Mouse (Mus musculus): ENCODE results near the gene Trappc3.

Gene Trappc3

DNA sequence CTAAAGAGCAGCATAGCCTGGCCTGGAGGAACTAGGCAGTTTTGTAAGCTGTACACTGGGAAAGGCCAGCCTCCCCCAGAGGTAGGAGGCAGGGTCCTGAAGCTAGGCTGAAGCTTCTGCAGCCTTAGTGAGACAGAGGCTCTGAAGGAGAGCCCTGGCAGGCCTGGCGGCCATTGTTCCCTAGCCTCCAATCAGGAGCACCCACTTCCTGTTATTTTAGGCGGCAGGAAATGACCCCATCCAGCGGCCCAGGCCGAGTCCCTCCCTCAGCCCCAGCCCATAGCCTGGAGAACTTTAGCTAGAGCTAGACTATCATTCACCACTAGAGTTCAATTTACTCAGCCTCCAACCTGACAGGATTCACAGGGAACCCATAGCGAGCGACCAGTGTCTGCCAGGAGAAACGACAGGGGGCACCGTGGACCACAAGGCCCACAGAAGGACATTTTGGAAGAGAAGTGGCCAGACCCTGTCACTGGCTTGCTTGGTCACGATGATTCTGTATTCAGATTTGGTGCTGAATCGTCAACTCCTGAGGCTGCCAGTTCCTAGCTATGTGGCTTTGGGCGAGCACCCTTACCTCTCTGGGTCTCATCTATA lies 10.4 kb upstream of the Trappc3 start:
- DNase-seq (ENCODE audit: low spot score in 2 of 2): no peak

DNA sequence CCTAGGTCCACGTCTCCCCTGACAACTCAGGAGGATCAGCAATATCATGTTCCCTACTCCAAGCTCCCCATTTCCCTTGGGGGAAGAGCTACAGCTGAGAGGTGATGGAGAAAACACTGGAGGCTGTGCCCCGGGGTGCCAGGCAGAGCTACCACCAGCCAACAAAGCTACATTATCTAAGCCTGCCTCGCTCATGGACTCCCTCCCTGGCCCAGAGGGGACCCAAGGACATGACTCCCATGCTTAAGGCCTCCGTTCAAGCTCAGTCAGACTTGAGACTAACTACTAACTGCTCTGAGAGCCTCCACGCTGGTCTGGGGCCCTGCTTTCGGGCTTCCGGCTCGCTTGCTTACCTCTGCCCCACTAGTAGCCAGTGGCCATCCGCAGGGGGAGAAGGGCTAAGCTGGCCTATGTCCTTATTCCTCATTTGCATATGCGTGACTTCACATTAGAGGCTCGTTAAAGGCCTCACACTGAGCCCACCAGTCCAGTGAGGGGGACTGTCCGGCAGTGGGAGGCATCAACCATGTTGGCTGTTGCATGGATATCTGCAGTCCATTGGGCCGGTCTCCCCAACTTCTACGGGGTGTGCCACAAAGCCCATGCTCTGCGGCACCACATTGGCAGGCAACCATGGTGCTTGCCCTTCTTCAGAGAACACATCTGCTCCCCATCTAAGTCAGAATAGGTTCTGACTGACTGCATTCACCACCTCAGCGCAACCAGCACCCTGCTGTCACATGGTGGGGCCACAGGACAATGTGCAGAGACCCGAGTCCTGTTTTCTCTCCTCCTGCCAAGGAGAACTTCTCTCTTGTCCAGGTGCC lies 9.5 kb upstream of the Trappc3 start:
- no peak for DNase-seq (ENCODE audit: low spot score in 2 of 2)

- DNase-seq (ENCODE audit: low spot score in 2 of 2): no peak
Observed at GRCm38 (mm10) chr4:126253637-126254272, 8.4 kb upstream of the Trappc3 start.

DNA sequence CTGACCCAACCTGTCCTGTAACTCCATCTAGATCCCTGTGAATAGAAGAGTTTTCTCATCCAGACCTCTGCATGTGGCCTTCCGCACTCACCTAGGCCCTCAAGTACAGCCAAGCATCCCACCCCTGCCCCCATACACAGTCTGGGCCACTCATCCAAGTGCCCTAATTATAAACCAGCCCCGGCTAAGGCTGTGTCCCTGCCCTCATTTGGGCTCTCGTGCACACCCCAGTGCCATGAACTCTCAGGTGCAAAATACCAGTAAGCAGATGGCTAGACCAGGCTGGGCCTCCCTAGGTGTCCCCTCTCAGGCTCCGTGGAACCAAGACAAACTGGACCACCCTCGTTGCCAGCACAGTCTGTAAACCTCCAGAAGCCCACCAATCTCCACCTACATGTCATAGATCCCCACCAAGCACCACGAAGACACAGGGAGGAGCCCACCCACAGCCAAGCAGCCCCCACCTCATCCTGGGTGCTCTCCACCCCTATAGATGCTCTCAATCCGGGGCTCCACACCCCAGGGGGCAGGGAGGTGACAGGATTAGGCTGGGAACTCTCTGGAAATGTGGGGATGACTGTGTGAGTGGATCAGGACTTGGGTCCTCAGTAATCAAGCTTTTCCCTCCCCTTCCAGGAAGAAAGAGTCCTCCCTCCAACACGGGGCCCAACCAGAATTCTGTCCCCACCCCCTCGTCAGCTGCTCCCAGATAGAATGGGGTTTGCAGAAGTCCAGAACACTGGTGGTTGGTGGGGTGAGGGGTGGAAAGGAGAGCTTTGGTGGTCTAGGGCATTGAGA lies 7.6 kb upstream of the Trappc3 start:
- peak in 1 of 2 experiments; percentile 71 for DNase-seq (ENCODE audit: low spot score in 2 of 2)

- DNase-seq (ENCODE audit: low spot score in 2 of 2): no peak
Observed at GRCm38 (mm10) chr4:126255113-126256001, 6.8 kb upstream of the Trappc3 start.

DNA sequence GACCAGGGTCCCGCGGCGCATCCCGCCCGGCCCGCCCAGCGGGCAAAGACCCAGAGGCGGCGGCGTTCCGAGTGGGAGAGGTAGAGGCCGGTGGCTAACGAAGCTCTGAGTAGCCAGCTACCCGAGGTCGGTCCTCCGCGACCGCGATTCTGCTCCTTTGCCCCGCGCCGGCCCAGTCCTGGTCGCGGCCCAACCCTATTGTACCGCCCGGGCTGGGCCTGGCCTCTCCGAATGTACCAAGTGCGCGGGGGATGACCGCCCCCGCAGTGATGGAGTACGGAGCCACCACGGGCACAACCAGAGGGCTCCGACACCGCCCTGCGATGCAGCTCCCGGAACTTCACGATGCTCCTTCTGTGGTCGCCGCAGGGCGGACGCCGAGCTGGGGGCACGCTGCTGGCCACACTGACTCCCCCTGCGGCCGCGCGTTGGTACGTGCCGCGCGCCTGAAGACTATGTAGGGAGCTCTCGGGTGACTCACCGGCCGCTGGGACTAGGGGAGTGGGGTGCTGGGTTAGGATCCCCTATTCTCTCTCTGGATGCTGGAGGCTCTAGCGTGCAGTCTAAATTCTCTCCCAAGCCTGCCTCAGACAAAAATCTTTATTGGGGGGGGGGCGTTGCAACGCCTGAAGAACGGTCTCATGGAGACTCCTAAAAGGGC lies 5.9 kb upstream of the Trappc3 start, which contains the start of gene Map7d1:
Map7d1 (minus strand) TSS at position 213 of the 661 bp plus-strand sequence.
- DNase-seq (ENCODE audit: low spot score in 2 of 2): peak in 1 of 2 experiments; percentile 83

- no peak for DNase-seq (ENCODE audit: low spot score in 2 of 2)
Observed at GRCm38 (mm10) chr4:126256967-126257881, 4.9 kb upstream of the Trappc3 start.

- DNase-seq (ENCODE audit: low spot score in 2 of 2): no peak
Observed at GRCm38 (mm10) chr4:126259063-126259462, 3.1 kb upstream of the Trappc3 start.

- no peak for DNase-seq (ENCODE audit: low spot score in 2 of 2)
Observed at GRCm38 (mm10) chr4:126259523-126260160, 2.5 kb upstream of the Trappc3 start.

- peak in 1 of 2 experiments; percentile 51 for DNase-seq (ENCODE audit: low spot score in 2 of 2)
Observed at GRCm38 (mm10) chr4:126260520-126261201, 1.5 kb upstream of the Trappc3 start.

DNA sequence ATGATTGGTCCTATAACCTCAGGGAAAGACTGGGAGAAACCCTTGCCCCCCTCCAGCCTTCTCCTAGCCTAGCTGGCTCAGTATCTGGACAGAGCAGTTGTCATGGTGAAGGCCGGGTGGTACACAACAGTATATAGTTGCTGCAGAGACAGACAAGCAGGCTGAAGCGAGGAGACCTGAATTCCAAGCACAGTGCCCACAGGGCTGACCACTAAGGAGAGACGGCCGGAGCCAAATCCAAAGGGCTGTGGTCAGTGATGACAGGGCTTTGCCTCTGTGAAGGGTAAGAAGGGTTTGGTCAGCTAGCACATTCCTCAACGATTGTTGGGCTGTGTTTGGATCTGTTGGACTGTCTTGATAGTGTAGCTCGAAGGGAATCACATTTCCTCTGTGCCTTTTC lies 859 bp upstream of the Trappc3 start:
- no peak for DNase-seq (ENCODE audit: low spot score in 2 of 2)

- no peak for DNase-seq (ENCODE audit: low spot score in 2 of 2)
Observed at GRCm38 (mm10) chr4:126261675-126262074, 450 bp upstream of the Trappc3 start.

- DNase-seq (ENCODE audit: low spot score in 2 of 2): no peak
Observed at GRCm38 (mm10) chr4:126269292-126269691, 7.2 kb downstream of the Trappc3 start.

DNA sequence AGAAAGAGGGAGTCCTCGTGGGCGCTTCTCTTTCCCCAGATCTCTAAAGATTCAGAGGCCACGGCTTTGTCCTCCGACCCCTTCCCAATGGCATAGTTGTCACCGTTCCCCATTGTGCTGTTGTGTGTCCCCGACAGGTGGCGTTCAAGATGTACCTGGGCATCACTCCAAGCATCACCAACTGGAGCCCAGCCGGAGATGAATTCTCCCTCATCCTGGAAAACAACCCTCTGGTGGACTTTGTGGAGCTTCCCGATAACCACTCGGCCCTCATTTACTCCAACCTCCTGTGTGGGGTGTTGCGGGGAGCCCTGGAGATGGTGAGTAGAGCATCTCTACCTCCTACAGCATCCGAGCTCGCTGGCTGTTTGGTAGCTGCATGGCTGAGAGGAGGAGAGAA lies 11.6 kb downstream of the Trappc3 start:
- DNase-seq (ENCODE audit: low spot score in 2 of 2): peak in 1 of 2 experiments; percentile 49

DNA sequence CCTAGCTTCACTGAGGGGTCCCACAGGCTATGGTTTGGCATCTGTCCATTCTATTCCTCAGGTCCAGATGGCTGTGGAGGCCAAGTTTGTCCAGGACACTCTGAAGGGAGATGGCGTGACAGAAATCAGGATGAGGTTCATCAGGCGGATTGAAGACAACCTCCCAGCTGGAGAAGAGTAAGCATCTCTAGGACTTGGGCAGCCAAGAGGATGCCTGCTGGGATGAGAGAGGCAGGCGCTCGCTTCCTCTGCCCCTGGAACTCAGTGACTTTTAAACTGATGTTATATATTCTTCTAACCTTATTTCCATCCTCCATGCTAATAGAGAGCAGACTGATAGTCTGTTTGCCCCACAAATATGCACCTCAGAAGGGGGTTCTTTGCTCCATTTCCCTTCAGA lies 13.0 kb downstream of the Trappc3 start:
- no peak for DNase-seq (ENCODE audit: low spot score in 2 of 2)

- DNase-seq (ENCODE audit: low spot score in 2 of 2): no peak
Observed at GRCm38 (mm10) chr4:126275681-126276131, 13.6 kb downstream of the Trappc3 start.

DNA sequence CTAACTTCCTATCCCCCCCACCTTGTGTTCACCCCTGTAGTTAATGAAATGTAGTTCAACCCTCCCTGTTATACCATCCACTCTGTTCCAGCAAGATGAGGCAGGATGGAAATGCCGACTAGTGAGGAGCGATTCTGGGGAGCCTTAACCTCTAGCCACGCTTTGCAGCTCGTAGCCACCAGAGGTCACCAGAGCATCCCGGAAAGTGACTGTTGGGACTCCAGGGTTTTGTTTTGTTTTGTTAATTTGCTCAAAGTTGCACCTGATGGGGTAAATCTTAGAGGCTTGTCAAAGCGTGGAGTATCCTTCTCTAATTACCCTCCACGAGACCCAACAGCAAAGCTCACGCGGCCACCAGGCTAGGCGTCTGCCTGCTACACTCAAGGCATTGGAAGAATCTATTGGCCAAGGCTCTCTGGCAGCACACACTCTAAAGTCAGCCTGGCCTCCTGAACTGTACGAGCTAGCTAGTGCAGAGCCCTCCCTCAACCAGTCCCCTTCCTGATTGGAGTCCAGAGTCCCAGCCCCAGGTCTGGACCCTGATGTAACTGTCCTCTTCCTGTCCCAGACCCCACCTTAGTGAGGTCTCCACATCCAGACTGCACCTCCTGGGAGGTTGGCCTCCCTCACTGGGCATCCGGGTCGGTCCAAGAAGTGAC lies 15.9 kb downstream of the Trappc3 start:
- DNase-seq (ENCODE audit: low spot score in 2 of 2): no peak

GRCm38 (mm10) chr4:126278565-126278915 lies 16.4 kb downstream of the Trappc3 start:
- DNase-seq (ENCODE audit: low spot score in 2 of 2): no peak
